Mouse (Mus musculus): Measurements from ENCODE around the gene Rph3al. TPM values are rescaled to one million over a fixed set of nuclear protein-coding genes. Genes with fewer than 3 reads are reported as not detected.
A peak's percentile ranks its signal among the peaks of the same experiment; 100 is the strongest.

The Rph3al gene
- polyA plus RNA-seq, 1 experiment from 2014 or later = 1.3 TPM

GRCm38 (mm10) chr11:75794602-75795320 lies 143.5 kb downstream of the Rph3al start:
- ATAC-seq (ENCODE audit: low read depth) = no peak
- H3K4me2 ChIP-seq (ENCODE audit: low read depth, low read length) = peak overlapping the region; percentile 58
- 6% methylated on average over 40 of the region's 45 CpGs for WGBS
- no peaks in the 10 kb centered on the region for H3K36me3 ChIP-seq (ENCODE audit: control insufficient read depth, insufficient read depth, low read length)
- peak overlapping the region; percentile 55 for H3K9ac ChIP-seq (replicated peaks; ENCODE audit: low read depth, low read length)
- H3K27ac ChIP-seq (ENCODE audit: low read depth, low read length) = no peak overlapping the region
- H3K4me1 ChIP-seq (ENCODE audit: control insufficient read depth, insufficient read depth, low read length) = peaks cover 12% of the 10 kb centered on the region; the same call in 1 of the 2 replicates
- peaks cover 21% of the 10 kb centered on the region for H3K27me3 ChIP-seq (ENCODE audit: control insufficient read depth, insufficient read depth, low read length)
- H3K4me3 ChIP-seq (ENCODE audit: low read depth, low read length) = peak overlapping the region; percentile 46
- H3K9me3 ChIP-seq (ENCODE audit: control insufficient read depth, low read length) = no peaks in the 10 kb centered on the region

- no peak for ATAC-seq (ENCODE audit: low read depth)
These were observed 144.9 kb downstream of the Rph3al start for GRCm38 (mm10) chr11:75793351-75793750.

GRCm38 (mm10) chr11:75792535-75792934 lies 145.7 kb downstream of the Rph3al start:
- no peak overlapping the region for H3K4me2 ChIP-seq (ENCODE audit: low read depth, low read length)
- H3K27ac ChIP-seq (ENCODE audit: low read depth, low read length) = no peak overlapping the region
- H3K27me3 ChIP-seq (ENCODE audit: control insufficient read depth, insufficient read depth, low read length) = peaks cover 21% of the 10 kb centered on the region
- no peaks in the 10 kb centered on the region for H3K9me3 ChIP-seq (ENCODE audit: control insufficient read depth, low read length)
- H3K36me3 ChIP-seq (ENCODE audit: control insufficient read depth, insufficient read depth, low read length) = no peaks in the 10 kb centered on the region
- ATAC-seq (ENCODE audit: low read depth) = no peak
- peaks cover 12% of the 10 kb centered on the region; the same call in 1 of the 2 replicates for H3K4me1 ChIP-seq (ENCODE audit: control insufficient read depth, insufficient read depth, low read length)
- 76% methylated on average over 5 of the region's 5 CpGs for WGBS
- no peak overlapping the region for H3K9ac ChIP-seq (replicated peaks; ENCODE audit: low read depth, low read length)
- H3K4me3 ChIP-seq (ENCODE audit: low read depth, low read length) = no peak overlapping the region

More at GRCm38 (mm10) chr11:75793351-75793750, 144.9 kb downstream of the Rph3al start:
- H3K4me3 ChIP-seq (ENCODE audit: low read depth, low read length) = no peak overlapping the region
- H3K27me3 ChIP-seq (ENCODE audit: control insufficient read depth, insufficient read depth, low read length) = peaks cover 21% of the 10 kb centered on the region
- H3K36me3 ChIP-seq (ENCODE audit: control insufficient read depth, insufficient read depth, low read length) = no peaks in the 10 kb centered on the region
- H3K27ac ChIP-seq (ENCODE audit: low read depth, low read length) = no peak overlapping the region
- H3K9ac ChIP-seq (replicated peaks; ENCODE audit: low read depth, low read length) = no peak overlapping the region
- no peak overlapping the region for H3K4me2 ChIP-seq (ENCODE audit: low read depth, low read length)
- H3K9me3 ChIP-seq (ENCODE audit: control insufficient read depth, low read length) = no peaks in the 10 kb centered on the region
- H3K4me1 ChIP-seq (ENCODE audit: control insufficient read depth, insufficient read depth, low read length) = peaks cover 12% of the 10 kb centered on the region; the same call in 1 of the 2 replicates
- WGBS = 74% methylated on average over 5 of the region's 5 CpGs

- H3K9ac ChIP-seq (replicated peaks; ENCODE audit: low read depth, low read length) = no peak overlapping the region
- no peaks in the 10 kb centered on the region for H3K27me3 ChIP-seq (ENCODE audit: control insufficient read depth, insufficient read depth, low read length)
- H3K4me3 ChIP-seq (ENCODE audit: low read depth, low read length) = no peak overlapping the region
- no peaks in the 10 kb centered on the region for H3K9me3 ChIP-seq (ENCODE audit: control insufficient read depth, low read length)
- WGBS = 78% methylated on average over 8 of the region's 8 CpGs
- no peaks in the 10 kb centered on the region for H3K36me3 ChIP-seq (ENCODE audit: control insufficient read depth, insufficient read depth, low read length)
- H3K4me1 ChIP-seq (ENCODE audit: control insufficient read depth, insufficient read depth, low read length) = no peaks in the 10 kb centered on the region
- no peak for ATAC-seq (ENCODE audit: low read depth)
- no peak overlapping the region for H3K4me2 ChIP-seq (ENCODE audit: low read depth, low read length)
- no peak overlapping the region for H3K27ac ChIP-seq (ENCODE audit: low read depth, low read length)
These were observed 152.3 kb downstream of the Rph3al start for GRCm38 (mm10) chr11:75785897-75786296.

- Histone ChIP-seq H3K4me2 (ENCODE audit: low read depth, low read length) (no peak overlapping the region), H3K36me3 (ENCODE audit: control insufficient read depth, insufficient read depth, low read length) (no peaks in the 10 kb centered on the region), H3K27me3 (ENCODE audit: control insufficient read depth, insufficient read depth, low read length) (no peaks in the 10 kb centered on the region), H3K4me1 (ENCODE audit: control insufficient read depth, insufficient read depth, low read length) (no peaks in the 10 kb centered on the region), H3K9ac (replicated peaks; ENCODE audit: low read depth, low read length) (no peak overlapping the region), H3K4me3 (ENCODE audit: low read depth, low read length) (no peak overlapping the region), H3K9me3 (ENCODE audit: control insufficient read depth, low read length) (no peaks in the 10 kb centered on the region), H3K27ac (ENCODE audit: low read depth, low read length) (no peak overlapping the region)
- WGBS = 80% methylated on average over 5 of the region's 5 CpGs
- no peak for ATAC-seq (ENCODE audit: low read depth)
These were observed 154.4 kb downstream of the Rph3al start for GRCm38 (mm10) chr11:75783799-75784198.

GRCm38 (mm10) chr11:75781919-75782318 lies 156.3 kb downstream of the Rph3al start:
- peak; percentile 61; the same call in 1 of the 2 replicates for ATAC-seq (ENCODE audit: low read depth)
- no peak overlapping the region for H3K4me2 ChIP-seq (ENCODE audit: low read depth, low read length)
- no peak overlapping the region for H3K4me3 ChIP-seq (ENCODE audit: low read depth, low read length)
- H3K36me3 ChIP-seq (ENCODE audit: control insufficient read depth, insufficient read depth, low read length) = no peaks in the 10 kb centered on the region
- no peaks in the 10 kb centered on the region for H3K27me3 ChIP-seq (ENCODE audit: control insufficient read depth, insufficient read depth, low read length)
- no peak overlapping the region for H3K9ac ChIP-seq (replicated peaks; ENCODE audit: low read depth, low read length)
- H3K4me1 ChIP-seq (ENCODE audit: control insufficient read depth, insufficient read depth, low read length) = no peaks in the 10 kb centered on the region
- 24% methylated on average over 6 of the region's 6 CpGs for WGBS
- H3K27ac ChIP-seq (ENCODE audit: low read depth, low read length) = no peak overlapping the region
- no peaks in the 10 kb centered on the region for H3K9me3 ChIP-seq (ENCODE audit: control insufficient read depth, low read length)

Other genes with a start within 250 kb of the Rph3al start
- 1,519 and 1,581 TPM in 2 replicates for gene Ywhae, start 205.6 kb downstream of the Rph3al start, polyA plus RNA-seq (2014; fragmentation: Nextera tagmentation; extraction: Ambion mirVana)
- 2.1 and 2.3 TPM in 2 replicates for gene Doc2b, start 142.4 kb downstream of the Rph3al start, polyA plus RNA-seq (2014; fragmentation: Nextera tagmentation; extraction: Ambion mirVana)
- 1.2 and 1.7 TPM in 2 replicates for gene 1700016K19Rik, start 61.5 kb upstream of the Rph3al start, polyA plus RNA-seq (2014; fragmentation: Nextera tagmentation; extraction: Ambion mirVana)
- gene Rflnb, start 89.4 kb upstream of the Rph3al start, polyA plus RNA-seq (2014; fragmentation: Nextera tagmentation; extraction: Ambion mirVana) = 8.1 and 13.7 TPM in 2 replicates
- 71.0 and 72.8 TPM in 2 replicates for gene Vps53, start 241.2 kb upstream of the Rph3al start, polyA plus RNA-seq (2014; fragmentation: Nextera tagmentation; extraction: Ambion mirVana)
- 28.8 and 30.2 TPM in 2 replicates for gene Fam57a, start 241.2 kb upstream of the Rph3al start, polyA plus RNA-seq (2014; fragmentation: Nextera tagmentation; extraction: Ambion mirVana)